Mouse (Mus musculus) heart, adult 2 months (tissue): ENCODE data around the gene Pop7. TPM values are rescaled to one million over a fixed set of nuclear protein-coding genes. Genes with fewer than 3 reads are reported as not detected.

ENCODE experiments used
- DNase-seq, 2 experiments: peaks; one replicate each; pipeline ENCODE4 v3.0.0; 2021
- H3K27ac ChIP-seq: fragments of 200-600 bp; 2 replicates; pipeline ENCODE4 v1.8.1; 2022
- H3K27me3 ChIP-seq: fragments of 200-500 bp; 2 replicates; pipeline ENCODE4 v1.6.1; 2012; ENCODE audit warnings: mild to moderate bottlenecking, low read length, inconsistent platforms, mixed read lengths; ENCODE audit not compliant: control insufficient read depth, insufficient read depth
- H3K36me3 ChIP-seq: fragments of 200-500 bp; 2 replicates; pipeline ENCODE4 v1.6.1; 2012; ENCODE audit warnings: low read length, inconsistent platforms; ENCODE audit not compliant: control insufficient read depth, insufficient read depth
- H3K4me1 ChIP-seq: fragments of 200-500 bp; 2 replicates; pipeline ENCODE4 v1.6.1; 2011; ENCODE audit warnings: low read length; ENCODE audit not compliant: control insufficient read depth, insufficient read depth
- H3K4me3 ChIP-seq: fragments of 200-600 bp; 2 replicates; pipeline ENCODE4 v1.8.1; 2022
- H3K79me2 ChIP-seq: fragments of 200-500 bp; replicated peaks from 2 replicates; pipeline ENCODE4 v1.6.1; 2012; ENCODE audit warnings: mild to moderate bottlenecking, inconsistent platforms, low read length, moderate library complexity, mixed read lengths; ENCODE audit not compliant: control insufficient read depth, insufficient read depth
- H3K9ac ChIP-seq: fragments of 200-500 bp; 2 replicates; pipeline ENCODE4 v1.6.1; 2012; ENCODE audit warnings: low read depth, mild to moderate bottlenecking, control low read depth, inconsistent platforms, low read length, mixed read lengths
- CTCF ChIP-seq: fragments of 200-600 bp; IDR thresholded peaks from 2 replicates; pipeline ENCODE4 v1.8.1; 2022; ENCODE audit warnings: antibody characterized with exemption, mild to moderate bottlenecking, moderate library complexity
- EP300 ChIP-seq: fragments of 200-500 bp; IDR thresholded peaks from 2 replicates; pipeline ENCODE4 v1.6.1; 2011; ENCODE audit warnings: low read depth, low read length, control low read depth; ENCODE audit not compliant: insufficient read depth
- POLR2A ChIP-seq: fragments of 200-500 bp; IDR thresholded peaks from 2 replicates; pipeline ENCODE4 v1.6.1; 2011; ENCODE audit warnings: mild to moderate bottlenecking, low read depth, low read length, control low read depth; ENCODE audit not compliant: insufficient read depth
- WGBS: fragments of 180-500 bp; shearing (Covaris S2); methylation state at CpG from one replicate; pipeline ENCODE4 v1.1.7; 2018; 5-methylcytosine and 5-hydroxymethylcytosine counted together
- intact Hi-C: fragments of 180-260 bp; cut with DNase I; formaldehyde crosslinking; loops from one replicate; pipeline ENCODE4 v1.15.1; 2025
- polyA plus RNA-seq: library from polyadenylated mRNA; depleted of rRNA; stranded (reverse); fragments of >200 nt; gene quantifications from 2 replicates; pipeline ENCODE4 v1.2.3, GENCODE M21; 2012
- total RNA-seq, 2 experiments: library from RNA; stranded (reverse); gene quantifications; 2 replicates each; pipeline ENCODE4 v1.2.3; 2021

The Pop7 gene
- total and polyA plus RNA-seq, 3 experiments = 13.4 to 25.6 (median 13.9) TPM

GRCm38 (mm10) chr5:137530588-137531413 lies 28.5 kb upstream of the Pop7 start:
- Histone ChIP-seq H3K36me3 (no peaks in the 10 kb centered on the region), H3K9ac (peak overlapping the region; percentile 86), H3K4me1 (peaks cover 2% of the 10 kb centered on the region; the same call in 1 of the 2 replicates), H3K4me3 (peak overlapping the region; percentile 72), H3K27me3 (no peaks in the 10 kb centered on the region), H3K79me2 (peaks cover 5% of the 10 kb centered on the region; the same call in 1 of the 2 replicates), H3K27ac (peak overlapping the region; percentile 100)
- 1% methylated on average over 46 of the region's 46 CpGs for WGBS
- DNase-seq = peak; percentile 82 to 86
- intact Hi-C loops = loop anchor here (1.0 to 5.0 kb wide), 3 partner anchors 20 to 216 kb away; partner anchors contain the start of genes Pop7 and Tsc22d4
- no peak for TF ChIP-seq CTCF
- TF ChIP-seq EP300 = 0 out of 2 replicates have a peak, but pooled peaks have one; percentile 41

- 66% methylated on average over 8 of the region's 8 CpGs for WGBS
- TF ChIP-seq POLR2A (no peak), EP300 (no peak), CTCF (no peak)
- intact Hi-C loops = loop anchor here (1.0 to 5.0 kb wide), 2 partner anchors 28 to 217 kb away; partner anchors contain the start of genes Pop7 and Tsc22d4
Observed at GRCm38 (mm10) chr5:137530075-137530474, 27.8 kb upstream of the Pop7 start.

GRCm38 (mm10) chr5:137529221-137529995 lies 27.1 kb upstream of the Pop7 start:
- Histone ChIP-seq H3K79me2 (peaks cover 5% of the 10 kb centered on the region; the same call in 1 of the 2 replicates), H3K4me3 (no peak overlapping the region), H3K9ac (no peak overlapping the region), H3K36me3 (no peaks in the 10 kb centered on the region), H3K27ac (no peak overlapping the region), H3K27me3 (no peaks in the 10 kb centered on the region), H3K4me1 (peaks cover 2% of the 10 kb centered on the region; the same call in 1 of the 2 replicates)
- 73% methylated on average over 15 of the region's 15 CpGs for WGBS
- intact Hi-C loops = no loop called here
- DNase-seq = peak in 1 of 2 experiments; percentile 33
- TF ChIP-seq CTCF (no peak), POLR2A (no peak), EP300 (no peak)

More at GRCm38 (mm10) chr5:137530075-137530474, 27.8 kb upstream of the Pop7 start:
- Histone ChIP-seq H3K4me3 (peak overlapping the region; percentile 72), H3K27ac (peak overlapping the region; percentile 100), H3K79me2 (peaks cover 5% of the 10 kb centered on the region; the same call in 1 of the 2 replicates), H3K9ac (peak overlapping the region; percentile 1), H3K27me3 (no peaks in the 10 kb centered on the region), H3K4me1 (peaks cover 2% of the 10 kb centered on the region; the same call in 1 of the 2 replicates), H3K36me3 (no peaks in the 10 kb centered on the region)
- DNase-seq = no peak

GRCm38 (mm10) chr5:137528247-137528968 lies 26.1 kb upstream of the Pop7 start:
- peak in 1 of 2 experiments; percentile 32 for DNase-seq
- Histone ChIP-seq H3K27ac (no peak overlapping the region), H3K9ac (no peak overlapping the region), H3K4me3 (no peak overlapping the region), H3K36me3 (no peaks in the 10 kb centered on the region), H3K27me3 (no peaks in the 10 kb centered on the region), H3K4me1 (peaks cover 2% of the 10 kb centered on the region; the same call in 1 of the 2 replicates), H3K79me2 (peaks cover 5% of the 10 kb centered on the region; the same call in 1 of the 2 replicates)
- 70% methylated on average over 22 of the region's 22 CpGs for WGBS
- intact Hi-C loops = no loop called here
- TF ChIP-seq CTCF = no peak
- no peak for TF ChIP-seq POLR2A
- TF ChIP-seq EP300 = no peak

GRCm38 (mm10) chr5:137527413-137527812 lies 25.1 kb upstream of the Pop7 start:
- H3K9ac ChIP-seq = no peak overlapping the region
- peaks cover 5% of the 10 kb centered on the region; the same call in 1 of the 2 replicates for H3K79me2 ChIP-seq
- intact Hi-C loops = no loop called here
- H3K27ac ChIP-seq = no peak overlapping the region
- WGBS = 64% methylated on average over 1 of the region's 1 CpGs
- peaks cover 2% of the 10 kb centered on the region; the same call in 1 of the 2 replicates for H3K4me1 ChIP-seq
- H3K4me3 ChIP-seq = no peak overlapping the region
- H3K36me3 ChIP-seq = no peaks in the 10 kb centered on the region
- peak in 1 of 2 experiments; percentile 27 for DNase-seq
- H3K27me3 ChIP-seq = no peaks in the 10 kb centered on the region
- TF ChIP-seq CTCF = no peak
- 0 out of 2 replicates have a peak, but pooled peaks have one; percentile 9 for TF ChIP-seq POLR2A
